Mouse (Mus musculus): Measurements from ENCODE around the gene Esr1.
"Not testable (repeated sequence)": the region's sequence is repeated elsewhere in the genome, so short reads cannot be mapped to it uniquely, and the experiment has no call there.

Esr1 gene

DNA sequence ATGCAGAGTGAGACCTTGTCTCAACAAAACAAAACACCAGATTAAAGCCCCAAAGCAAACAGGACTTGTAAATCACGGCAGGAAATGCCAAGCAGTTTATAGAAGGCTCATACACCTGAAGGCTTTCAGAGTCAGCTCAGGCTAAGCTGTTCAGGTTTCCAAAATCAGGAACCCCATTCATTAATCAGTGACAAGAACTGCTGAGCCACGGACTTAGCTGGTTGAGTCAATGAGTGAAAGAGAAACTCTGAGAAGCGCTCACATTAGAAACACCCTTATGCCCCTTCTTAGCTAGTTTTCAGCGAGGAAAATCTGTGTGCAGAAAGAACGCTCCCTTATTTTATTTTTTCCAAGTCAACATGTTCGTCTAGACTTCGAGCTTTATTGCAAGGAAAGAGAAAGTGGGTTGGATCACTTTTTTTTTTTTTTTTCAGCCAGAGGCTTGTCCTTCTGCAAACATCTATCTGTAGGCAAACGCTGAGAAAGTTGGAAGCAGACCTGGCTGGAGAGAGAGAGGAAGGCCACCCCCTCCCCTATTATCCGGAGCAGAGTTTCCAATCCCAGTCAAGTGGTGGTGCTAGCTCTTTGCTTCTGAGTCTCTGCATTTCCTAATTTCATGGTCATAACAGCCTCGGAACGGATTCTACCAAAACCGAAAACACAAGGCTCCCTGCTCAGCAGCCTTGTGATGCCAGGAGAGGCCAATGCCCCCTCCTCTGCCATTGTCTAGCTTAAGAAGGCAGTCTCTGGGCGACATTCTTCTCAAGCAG lies at the start of gene Esr1:
Gene Esr1, plus strand, starts transcription at position 208 of the 770 bp plus-strand sequence.
- DNase-seq: no peak

DNA sequence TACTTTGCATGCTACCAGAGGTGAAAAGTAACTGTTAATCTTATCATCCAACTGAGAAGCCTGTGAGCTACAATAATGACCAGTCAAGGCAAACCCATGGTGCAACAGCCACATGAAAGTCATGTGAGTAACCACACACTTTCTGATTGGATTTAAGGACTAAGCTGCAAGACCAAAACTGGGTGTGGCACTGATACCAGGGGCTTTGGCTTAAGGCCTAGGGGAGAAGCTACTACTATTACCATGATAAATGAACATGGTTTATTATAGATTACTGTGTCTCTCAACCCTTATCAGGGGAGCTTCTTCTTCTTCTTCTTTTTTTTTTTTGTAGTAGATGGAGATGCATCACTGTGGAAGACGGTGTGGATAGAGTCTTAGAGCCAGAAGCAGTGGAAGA lies 46.2 kb upstream of the Esr1 start:
- no peak for DNase-seq

DNA sequence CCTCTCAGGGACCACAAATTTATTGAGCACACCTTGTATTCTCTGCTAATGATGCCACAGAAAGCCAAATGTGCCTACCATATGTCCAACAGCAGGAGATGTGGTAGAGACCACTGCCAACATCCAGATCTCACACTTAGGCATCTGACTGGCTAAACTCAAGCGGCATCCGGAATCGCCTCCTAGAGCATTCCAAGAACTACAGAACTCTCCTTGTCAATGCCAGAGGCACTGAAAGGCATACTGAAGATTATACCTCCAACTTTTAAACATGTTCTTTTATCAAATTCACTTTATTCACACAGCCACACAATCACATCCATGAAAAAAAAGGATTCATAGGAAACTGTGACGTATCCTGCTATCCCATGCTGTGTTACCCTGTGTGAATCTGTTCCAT lies 40.6 kb upstream of the Esr1 start:
- no peak for DNase-seq

DNA sequence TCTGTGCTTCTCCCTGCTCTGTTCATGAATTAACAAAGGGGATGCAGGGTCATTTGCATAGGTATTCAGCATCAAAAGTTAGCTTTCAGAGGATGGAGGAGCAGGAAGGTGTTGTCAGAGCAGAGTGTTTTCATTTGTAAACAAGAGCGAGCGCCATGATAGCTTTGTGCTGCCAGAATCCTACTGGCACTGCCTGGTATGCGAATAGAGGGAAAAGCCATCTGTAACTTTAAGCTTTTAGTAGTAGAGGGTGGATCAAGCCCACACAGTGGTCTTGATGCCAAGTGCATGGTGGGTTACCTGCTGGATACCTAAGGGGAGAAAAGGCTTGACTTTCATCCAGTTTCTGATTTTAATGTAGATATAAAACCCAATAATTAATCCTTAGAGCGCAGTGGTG lies 40.1 kb upstream of the Esr1 start:
- no peak for DNase-seq

DNA sequence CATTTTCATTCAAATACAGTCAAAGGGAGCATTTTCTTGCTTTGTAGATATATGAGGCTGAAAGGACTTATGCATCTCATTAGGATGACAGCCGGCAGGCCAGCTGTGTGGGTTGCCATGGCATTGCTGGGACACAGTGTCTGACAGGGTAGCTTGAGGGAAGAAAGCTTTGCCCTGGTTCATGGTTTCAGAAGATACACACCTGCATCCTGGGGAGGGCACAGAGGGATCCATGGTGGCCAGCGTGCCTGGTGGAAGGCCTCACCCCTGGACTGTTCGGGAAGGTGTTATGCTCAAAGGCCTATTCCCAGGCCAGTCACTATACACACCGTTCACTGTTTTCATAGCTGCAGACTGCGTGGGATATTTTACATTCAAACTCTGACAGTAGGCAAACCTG lies 29.5 kb upstream of the Esr1 start:
- no peak for DNase-seq

DNA sequence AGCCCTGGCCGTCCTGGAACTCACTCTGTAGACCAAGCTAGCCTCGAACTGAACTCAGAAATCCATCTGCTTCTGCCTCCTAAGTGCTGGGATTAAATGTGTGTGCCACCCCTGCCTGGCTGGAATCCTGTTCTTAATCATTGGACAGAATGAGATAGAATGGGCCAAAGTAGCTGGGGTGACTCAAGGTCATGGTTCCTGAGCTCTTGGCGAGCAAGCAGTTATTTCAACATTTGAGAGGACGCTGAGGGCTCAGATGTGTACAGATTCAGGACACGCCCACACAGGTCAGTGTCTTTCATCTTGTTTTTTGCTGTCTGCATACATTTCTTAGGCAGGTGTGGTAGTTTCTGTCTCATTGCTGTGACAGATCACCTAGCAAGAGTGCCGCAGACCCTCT lies 24.7 kb upstream of the Esr1 start:
- DNase-seq: no peak

DNA sequence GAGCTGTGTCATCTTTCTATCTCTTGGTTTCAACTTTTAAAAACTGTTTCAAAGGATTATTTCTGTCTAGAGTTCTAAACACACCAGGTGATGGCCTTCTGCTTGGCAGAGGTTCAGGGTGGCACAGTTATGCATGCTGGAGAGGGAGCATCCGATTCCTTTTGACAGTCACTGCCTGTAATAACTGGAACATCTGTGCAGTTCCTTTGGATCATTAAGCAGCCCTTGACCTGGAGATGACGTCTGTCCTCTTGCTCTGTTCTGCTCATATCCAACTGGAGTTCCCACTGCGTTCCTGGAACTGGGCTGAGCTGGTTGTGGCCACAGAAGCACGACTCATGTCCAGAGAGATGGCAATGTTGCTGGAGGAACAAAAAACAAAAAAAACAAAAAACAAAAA lies 21.8 kb upstream of the Esr1 start:
- no peak for DNase-seq

DNA sequence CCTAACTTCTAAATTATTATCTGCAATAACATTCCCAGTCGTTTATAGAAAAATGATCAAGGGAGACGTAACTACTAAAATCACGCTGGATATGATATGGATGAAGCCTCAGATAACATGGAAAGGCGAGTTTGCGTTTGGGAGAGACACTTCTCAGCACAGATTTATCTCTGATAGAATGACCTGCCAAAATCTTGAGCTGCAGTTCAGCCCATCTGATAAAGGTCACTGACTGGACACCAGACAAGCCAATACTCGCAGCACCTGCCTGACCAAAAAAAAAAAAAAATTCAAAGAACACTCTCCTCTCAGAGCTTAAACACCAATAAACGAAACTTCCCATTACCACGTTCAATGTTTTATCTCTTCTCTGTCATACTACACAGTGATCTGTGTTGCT lies 20.4 kb upstream of the Esr1 start:
- no peak for DNase-seq

DNA sequence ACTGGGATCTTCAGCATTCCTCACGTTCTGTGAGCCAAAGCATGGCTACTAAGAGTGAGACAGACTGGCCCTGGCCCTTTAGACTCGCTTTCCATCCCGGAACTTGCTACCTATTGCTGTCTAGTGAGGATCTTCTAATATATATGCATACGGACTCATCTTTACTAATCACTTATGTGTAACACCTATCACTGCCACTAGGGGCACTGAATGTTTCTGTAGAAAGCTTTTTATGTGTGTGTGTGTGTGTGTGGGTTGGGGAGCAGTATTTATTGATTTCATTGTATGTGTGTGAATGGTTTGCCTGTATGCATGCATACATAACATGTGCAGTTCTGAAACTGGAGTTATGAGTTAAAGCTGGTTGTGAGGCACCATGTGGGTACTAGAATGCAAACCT lies 17.6 kb upstream of the Esr1 start:
- DNase-seq: no peak

DNA sequence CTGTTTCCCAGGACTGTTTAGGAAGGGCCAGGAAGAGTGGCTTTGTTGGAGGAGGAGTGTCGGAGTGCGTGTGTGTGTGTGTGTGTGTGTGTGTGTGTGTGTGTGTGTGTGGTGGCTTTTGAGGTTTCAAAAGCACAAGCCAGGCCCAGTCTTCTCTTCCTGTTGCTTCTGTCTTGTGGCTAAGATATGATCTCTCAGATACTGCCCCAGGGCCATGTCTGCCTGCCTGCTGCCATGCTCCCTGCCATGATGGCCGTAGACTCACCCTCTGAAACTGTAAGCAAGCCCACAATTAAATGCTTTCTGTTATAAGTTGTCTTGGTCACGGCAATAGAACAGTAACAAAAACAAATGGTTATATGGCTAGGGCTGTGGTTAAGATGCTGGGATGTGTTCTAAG lies 14.2 kb upstream of the Esr1 start:
- no peak for DNase-seq

DNA sequence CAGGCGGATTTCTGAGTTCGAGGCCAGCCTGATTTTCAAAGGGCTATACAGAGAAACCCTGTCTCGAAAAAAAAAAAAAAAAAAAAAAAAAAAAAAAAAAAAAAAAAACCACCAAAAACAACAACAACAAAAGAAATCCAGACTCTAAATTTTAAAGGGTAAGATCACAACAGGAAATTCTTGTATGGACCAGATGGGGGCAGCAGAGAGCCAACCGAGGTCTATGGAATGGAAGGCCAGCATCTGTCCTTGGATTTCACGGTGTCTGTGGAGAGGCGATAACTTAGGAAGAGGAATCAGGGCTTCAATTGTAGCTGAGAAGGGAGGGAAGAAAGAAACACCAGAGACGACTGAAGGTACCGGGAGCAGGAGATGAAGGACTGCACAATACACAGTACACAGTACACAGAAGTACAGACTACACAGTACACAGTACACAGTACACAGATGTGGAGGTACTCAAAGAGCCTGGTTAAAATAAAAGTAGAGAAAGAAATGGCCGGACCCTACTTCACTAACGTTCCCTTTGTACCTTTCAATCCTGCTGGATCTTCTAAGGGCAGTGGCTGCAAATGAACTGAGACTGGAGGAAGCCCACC lies 13.1 kb upstream of the Esr1 start:
- DNase-seq: peak in 1 of 2 experiments; percentile 51

DNA sequence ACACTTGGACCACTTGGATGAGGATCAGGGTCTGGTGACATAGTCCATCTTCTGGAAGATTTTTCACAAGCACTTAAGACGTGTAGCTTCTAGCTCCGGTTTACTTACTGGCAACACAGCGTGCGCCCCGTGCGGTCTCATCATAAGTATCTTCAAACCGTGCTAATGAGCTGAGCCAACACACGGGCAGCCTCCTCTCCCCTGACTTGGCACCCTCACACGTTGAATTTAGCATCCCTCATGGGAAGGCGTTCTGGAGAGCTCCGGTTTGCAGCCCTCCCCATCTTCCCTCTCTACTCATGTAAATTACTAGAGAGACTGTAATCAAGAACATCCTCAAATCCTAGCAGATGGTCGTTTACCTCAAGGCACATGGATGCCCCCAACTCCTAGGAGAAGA lies 12.5 kb upstream of the Esr1 start:
- DNase-seq: no peak

DNA sequence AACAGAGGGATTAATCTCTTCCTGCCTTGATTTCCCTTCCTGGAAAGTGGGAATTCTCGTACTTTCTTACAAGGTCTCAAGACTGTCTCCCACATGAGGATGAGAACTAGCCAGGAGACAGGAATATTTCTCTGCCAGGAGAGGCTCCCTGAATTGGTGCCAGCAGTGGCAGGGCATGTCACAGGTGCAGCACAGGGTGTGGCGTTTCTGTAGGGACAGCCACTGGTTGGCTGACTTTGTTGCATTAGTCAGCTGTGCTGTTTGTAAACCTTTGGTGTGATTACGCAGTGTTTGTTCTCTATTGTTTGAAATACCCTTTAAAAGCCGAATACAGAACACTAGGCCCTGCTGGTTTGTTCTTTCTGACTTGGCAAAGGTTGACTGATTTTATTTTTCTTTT lies 11.8 kb upstream of the Esr1 start:
- no peak for DNase-seq

DNA sequence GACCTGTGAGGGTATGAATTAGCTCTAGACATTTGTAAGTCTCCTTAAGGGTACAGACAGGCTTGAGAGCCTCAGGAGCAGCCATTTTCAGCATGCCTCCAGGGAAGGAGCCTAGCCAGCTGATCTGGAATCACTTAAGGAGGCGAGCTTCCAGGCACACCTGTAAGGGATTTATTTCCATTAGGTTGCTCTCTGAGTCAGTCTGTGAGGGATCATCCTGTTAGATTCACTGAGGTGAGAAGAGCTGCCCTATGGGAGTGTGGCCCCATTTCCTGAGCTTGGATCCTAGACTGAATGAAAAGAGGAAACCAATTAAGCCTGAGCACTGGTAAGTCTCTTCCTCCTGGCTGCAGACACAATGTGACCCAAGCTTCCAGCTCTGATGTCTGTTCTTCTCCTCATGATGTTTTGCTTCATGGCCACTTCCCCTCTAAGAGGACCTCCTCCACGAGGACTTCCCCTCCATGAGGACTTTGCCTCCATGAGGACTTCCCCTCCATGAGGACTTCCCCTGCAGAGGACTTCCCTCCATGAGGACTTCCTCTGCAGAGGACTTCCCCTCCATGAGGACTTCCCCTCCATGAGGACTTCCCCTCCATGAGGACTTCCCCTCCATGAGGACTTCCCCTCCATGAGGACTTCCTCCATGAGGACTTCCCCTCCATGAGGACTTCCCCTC lies 10.5 kb upstream of the Esr1 start:
- DNase-seq: no peak

DNA sequence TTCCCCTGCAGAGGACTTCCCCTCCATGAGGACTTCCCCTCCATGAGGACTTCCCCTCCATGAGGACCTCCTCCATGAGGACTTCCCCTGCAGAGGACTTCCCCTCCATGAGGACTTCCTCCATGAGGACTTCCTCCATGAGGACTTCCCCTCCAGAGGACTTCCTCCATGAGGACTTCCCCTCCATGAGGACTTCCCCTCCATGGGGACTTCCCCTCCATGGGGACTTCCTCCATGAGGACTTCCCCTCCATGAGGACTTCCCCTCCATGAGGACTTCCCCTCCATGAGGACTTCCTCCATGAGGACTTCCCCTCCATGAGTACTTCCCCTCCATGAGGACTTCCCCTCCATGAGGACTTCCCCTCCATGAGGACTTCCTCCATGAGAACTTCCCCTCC lies 9.8 kb upstream of the Esr1 start:
- DNase-seq: not testable (repeated sequence)

DNA sequence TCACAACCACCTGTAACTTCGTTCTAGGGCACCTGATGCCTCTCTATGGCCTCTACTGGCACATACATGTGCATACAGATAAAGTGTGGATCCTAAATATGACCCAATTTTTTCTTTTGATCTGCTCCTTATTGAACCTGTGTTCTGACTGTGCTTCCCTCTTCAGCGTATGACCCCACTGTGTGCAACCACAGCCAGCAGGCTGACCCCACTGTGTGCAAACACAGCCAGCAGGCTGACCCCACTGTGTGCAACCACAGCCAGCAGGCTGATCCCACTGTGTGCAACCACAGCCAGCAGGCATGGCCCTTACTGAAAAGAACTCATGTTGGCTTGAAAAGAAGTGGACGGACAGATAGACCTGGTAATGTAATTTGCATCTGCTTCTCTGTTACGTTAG lies 8.9 kb upstream of the Esr1 start:
- no peak for DNase-seq

DNA sequence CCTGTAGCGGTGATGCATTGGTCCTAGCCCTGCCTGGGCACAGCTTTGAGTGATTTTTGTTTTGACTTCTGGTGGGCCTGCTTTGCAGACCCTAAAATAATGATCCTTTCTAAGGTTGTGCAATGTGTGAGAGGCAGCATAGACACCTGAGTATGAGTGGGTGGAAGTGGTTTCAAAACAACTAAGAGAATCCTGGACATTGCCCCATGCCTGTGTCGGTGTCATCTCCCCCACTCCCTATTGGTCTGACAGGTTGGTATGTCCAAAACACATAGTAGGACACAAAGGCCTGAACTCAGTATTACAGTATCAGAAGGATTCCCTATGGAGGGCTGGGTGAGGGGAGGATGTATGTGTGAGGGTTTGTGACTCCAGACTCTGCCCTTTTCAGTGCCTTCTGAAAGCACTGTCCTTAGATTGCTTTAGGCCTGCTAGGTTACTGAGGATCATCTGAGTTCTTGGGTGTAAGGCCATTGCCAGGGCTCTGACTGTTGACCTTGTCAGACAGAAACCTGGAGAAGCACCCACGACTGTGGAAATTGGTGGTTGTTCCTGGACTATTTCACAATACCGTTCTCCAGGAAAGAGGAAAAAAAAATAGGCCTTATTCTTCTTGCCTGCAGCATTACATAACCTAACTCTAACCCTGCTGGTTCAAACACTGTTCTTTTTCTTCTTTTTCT lies 6.7 kb upstream of the Esr1 start:
- DNase-seq: no peak

DNA sequence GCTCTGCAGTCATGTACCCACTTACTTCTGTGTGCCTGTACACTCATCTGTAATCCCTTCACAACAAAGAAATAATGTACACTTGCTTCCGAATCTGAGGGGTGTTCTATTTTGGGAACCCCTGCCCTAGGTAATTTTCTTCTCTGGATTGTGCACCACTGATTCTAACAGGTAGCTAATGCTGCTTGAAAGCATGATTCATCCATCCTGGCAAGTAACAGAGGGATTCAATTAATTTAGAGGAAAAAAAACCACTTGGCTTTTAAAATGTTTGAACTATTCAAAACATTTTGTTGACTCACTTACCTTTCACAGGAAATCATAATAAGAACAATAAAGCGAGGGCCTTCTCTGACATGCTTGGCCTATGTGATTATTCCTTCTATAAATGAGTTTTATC lies 1.2 kb upstream of the Esr1 start:
- no peak for DNase-seq

DNA sequence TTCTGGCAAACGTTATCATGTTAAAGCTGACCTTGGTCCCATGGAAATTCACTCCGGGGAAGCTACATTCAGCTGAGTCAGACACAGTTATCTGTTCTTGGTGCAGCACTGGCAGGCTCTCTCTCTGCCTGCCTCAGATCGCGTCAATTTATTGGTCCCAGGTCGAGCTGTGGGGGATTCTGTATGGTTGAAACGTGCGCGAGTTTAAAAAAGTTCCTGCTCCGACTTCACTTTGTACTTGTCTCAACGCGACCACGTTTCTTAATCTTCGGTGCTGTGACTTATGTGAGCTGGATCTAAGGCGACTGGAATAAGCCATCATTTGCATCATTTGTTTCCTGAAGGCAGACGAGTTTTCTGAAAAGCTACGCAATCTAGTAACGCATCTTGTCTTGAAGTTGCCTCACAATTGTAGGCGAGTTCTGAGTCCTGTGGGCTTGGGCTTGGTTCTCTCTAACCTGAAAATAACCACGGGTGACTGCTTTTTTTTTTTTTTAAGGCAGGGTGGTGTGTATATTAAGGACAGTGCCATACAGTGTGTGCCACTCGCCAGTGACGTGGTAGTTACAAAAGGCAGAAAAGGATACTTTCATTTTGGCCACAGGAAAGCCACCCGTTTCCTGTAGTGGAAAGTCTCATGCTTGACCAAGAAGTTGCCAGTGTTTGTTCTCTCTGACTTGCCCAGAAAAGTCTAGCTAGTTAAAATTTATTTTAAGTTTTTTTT lies 1.1 kb downstream of the Esr1 start:
- no peak for DNase-seq

DNA sequence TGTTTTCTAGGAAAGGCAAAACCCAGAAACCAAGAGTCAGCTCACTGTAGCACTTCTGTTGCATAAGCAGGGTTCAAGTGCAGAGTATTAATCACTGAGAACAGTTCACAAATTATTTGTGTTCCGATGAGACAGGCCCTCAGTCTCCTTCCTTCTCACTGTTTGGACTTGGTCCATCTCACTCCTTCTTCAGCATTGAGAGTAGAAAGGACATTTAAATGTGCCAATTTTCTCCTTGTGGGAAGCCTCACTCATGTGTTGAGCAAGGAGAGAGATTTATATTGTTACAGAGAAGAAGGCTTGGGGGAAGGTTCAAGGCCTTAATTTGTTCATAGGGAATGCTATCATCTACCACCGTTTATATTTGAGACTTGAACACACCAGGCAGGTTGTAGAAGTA lies 6.6 kb downstream of the Esr1 start:
- DNase-seq: no peak

DNA sequence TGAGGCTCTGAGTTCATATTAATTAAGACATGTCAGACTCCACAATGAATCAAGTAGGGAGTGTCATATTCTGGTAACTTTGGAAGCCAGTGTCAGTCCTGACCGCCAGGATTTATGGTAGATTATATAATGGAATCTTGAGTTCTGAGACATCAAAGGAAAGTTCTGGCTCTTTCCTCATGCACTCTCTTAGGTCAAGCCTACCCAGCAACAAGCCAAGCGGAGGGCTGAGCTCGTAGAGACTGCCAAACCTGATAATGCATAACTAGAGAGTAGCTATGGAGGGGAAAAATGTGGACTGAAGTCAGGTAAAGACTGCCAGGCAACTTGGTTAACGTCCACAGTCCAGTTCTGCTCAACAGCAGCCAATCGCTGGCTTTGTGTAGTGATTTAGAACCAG lies 7.3 kb downstream of the Esr1 start:
- no peak for DNase-seq

DNA sequence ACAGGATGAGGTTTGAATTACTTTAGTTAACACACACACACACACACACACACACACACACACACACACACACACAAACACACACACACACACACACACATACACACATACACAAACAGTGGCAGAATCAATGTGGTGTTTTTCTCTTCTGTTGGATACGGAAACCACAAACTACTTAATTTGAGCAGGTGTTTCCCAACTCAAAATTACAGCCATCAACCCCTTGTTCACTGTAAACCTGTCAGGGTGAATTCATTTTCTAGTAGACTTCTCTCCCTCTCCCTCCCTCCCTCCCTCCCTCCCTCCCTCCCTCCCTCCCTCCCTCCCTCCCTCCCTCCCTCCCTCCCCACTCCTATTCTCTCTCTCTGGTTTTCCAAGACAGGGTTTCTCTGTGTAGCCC lies 8.0 kb downstream of the Esr1 start:
- DNase-seq: not testable (repeated sequence)
